Mouse (Mus musculus): ENCODE measurements around the gene Entpd5.

The Entpd5 gene

DNA sequence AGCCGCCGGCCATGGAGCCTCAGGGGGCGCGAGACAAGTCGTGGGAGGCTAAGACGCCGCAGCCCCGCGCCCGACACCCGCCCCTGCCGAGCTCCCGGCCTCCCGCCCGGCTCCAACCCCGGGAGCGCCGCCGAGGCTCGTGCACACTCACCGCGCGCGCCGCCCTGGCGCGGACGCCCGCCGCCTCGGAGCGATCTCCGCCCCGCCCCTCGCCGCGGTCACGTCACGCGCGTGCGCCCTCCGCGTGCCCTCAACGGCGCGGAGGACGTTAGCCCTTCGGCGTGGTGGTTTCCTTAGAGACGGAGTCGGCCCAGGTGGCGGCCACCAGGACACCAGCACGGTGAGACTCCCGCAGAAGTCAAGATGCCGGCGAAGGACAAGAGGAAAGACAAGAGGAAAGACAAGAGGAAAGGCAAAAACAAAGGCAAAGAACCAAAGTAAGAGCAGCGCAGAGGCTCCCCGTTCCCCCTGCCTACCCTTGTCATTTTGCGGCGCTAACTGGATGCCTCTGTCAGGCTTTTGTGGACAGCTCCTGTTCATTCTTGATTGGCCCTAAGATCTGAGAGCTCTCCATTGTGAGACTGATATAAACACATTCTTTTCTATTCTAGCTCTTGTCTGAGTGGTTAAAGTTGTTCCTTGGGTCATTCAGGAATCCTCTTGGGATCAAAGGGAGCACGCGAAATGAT is at the start of gene Entpd5, which contains the start of gene Bbof1:
Gene Entpd5 (minus strand): TSS at position 211 of the 689 bp plus-strand sequence.
Gene Bbof1 (plus strand): TSS at position 253 of the 689 bp plus-strand sequence.
- in situ Hi-C loops (cut with MboI; ENCODE audit: low pct_unique_long_range_greater_than_20kb in 1 of 2, low sequenced_read_pairs in 2 of 2, unreplicated experiment in 1 of 2), result no loop called here

DNA sequence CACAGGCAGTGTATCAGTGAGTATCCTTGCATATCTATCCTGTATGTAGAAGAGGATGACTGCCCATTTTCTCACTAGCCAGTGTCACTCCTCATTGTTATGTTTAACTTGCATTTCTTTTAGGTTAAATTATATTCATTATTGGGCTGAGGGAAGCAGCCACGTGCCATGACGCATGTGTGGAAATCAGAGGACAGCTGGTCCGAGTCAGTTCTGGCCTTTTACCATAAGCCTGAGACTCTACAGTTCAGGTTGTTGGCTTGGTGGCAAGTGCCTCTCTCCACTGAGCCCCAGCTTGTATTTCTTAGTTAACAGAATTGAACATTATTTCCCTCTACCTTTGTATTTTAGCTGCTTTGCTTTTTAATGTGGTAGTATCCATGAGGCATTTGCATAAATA is 48.1 kb upstream of the Entpd5 start:
- in situ Hi-C loops (cut with MboI; ENCODE audit: low pct_unique_long_range_greater_than_20kb in 1 of 2, low sequenced_read_pairs in 2 of 2, unreplicated experiment in 1 of 2), result no loop called here

DNA sequence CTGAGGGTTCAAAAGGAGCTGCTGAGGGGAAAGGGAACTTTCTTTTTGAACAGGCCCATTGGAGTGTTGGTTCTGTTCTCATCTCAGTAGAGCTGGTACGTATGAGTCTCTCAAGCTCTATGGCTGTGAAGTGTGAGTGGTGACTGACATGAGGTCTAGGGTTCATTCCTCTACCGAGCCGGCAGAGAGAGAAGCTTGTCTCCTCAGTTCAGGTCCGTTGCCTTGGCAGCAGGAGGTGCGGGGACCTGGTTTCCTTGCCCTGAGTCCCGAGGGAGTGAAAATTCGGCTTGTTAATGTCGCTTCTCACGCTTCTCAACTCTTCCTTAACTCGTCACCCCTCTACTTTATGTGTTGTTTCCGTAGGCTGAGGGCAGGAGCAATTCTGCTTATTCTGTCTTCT is 43.0 kb upstream of the Entpd5 start:
- in situ Hi-C loops (cut with MboI; ENCODE audit: low pct_unique_long_range_greater_than_20kb in 1 of 2, low sequenced_read_pairs in 2 of 2, unreplicated experiment in 1 of 2), result no loop called here

DNA sequence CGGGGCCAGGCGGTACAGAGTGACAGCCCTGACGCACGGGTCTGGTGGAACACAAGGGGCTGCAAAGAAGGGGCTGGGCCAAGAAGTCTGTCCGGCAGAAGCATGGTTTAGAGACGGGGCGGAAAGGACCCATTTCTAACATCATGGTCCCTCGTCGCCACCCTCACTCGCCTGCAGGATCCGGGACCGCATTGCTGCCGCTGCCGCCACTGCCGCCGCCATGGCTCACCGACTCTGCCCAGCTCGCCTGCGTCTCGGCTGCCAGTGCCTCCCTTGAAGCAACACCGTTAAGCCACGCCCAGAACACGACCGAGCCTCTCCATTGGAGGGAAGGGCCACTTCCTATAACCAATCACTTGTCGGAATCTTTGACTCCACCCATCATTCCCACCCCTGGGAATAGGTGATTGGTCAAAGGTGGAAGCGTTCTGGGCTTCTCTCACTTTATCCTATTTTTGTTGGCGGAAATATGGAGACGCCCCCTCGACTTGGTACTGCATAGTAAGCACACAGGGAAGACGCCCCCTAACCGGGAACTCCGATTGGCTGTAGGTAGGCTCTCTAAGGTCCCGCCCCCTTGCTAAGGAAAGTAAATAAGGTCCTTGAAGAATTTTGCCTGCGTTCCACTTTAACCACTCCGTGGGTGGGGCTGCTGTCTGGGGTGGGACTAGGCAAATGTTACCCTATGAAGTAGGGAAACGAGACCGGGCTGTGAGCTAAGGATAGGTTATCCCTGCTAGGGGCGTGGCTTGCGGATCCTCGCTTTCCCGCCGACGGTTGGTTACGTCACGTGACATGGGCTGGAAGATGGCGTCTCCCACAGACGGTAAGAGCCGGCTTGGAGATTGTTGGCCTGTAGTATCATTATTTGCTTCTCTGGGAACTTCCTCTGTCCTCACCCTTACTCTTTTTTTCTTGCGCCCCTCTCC is 42.2 kb upstream of the Entpd5 start, which contains the start of the genes Aldh6a1 and Lin52:
Gene Aldh6a1 (minus strand): TSS at position 287 of the 929 bp plus-strand sequence.
Gene Lin52 (plus strand): TSS at position 705 of the 929 bp plus-strand sequence.
- in situ Hi-C loops (cut with MboI; ENCODE audit: low pct_unique_long_range_greater_than_20kb in 1 of 2, low sequenced_read_pairs in 2 of 2, unreplicated experiment in 1 of 2), result no loop called here

DNA sequence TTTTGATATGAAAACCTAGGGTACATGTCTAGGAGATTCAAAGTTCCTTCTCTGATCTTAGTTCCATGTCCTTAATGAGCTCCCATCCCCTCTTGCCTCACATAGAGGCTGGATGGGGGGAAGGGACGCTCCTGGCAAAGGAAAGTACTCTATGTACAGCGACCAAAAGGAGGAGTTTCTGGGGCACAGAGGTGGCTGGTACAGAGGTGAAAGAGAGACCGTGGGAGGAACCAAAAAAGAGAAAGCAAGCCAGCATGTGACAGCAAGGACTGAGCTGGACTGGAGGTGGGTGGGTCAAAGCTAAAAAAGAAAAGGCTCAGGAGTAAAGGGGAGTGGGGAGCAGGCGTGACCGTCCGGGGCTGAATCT is 41.5 kb upstream of the Entpd5 start:
- in situ Hi-C loops (cut with MboI; ENCODE audit: low pct_unique_long_range_greater_than_20kb in 1 of 2, low sequenced_read_pairs in 2 of 2, unreplicated experiment in 1 of 2), result no loop called here

DNA sequence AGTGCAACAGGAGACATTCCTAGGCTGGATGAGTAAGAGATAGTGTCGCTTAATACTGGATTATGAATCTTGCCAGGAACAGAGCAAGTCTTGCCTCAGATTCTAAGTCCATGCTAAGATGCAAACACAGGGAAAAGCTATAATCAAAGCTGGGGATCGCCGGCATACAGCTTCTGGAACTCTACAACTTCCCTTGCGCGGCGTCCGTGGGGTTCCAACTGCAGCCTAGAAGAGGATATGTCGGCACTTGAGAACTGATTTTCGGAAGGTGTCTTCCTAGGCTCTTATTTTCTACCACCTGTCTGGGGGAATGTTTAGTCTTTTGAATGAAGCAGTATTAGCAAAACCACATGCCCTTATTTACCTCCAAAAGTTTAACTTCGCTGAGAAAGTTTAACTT is 41.1 kb upstream of the Entpd5 start:
- in situ Hi-C loops (cut with MboI; ENCODE audit: low pct_unique_long_range_greater_than_20kb in 1 of 2, low sequenced_read_pairs in 2 of 2, unreplicated experiment in 1 of 2), result no loop called here

DNA sequence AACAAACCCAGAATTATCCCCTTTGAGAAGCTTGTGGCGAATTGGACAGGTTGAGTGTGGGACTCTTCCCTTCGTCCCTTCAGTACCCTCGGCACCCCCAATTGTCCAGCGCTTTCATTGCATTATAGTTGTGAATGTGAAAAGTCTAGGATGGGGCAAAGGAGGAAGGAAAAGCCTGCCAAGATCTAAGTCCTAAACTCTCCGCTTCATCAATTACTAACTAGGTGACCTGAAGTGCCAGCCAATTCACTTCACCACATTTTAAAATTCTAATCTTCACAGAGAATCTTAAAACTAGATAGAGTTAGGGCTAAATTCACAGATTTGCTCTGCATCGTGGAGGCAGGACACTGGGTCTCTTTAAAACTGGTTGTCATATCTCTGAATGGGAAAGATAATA is 39.4 kb upstream of the Entpd5 start:
- in situ Hi-C loops (cut with MboI; ENCODE audit: low pct_unique_long_range_greater_than_20kb in 1 of 2, low sequenced_read_pairs in 2 of 2, unreplicated experiment in 1 of 2), result no loop called here

DNA sequence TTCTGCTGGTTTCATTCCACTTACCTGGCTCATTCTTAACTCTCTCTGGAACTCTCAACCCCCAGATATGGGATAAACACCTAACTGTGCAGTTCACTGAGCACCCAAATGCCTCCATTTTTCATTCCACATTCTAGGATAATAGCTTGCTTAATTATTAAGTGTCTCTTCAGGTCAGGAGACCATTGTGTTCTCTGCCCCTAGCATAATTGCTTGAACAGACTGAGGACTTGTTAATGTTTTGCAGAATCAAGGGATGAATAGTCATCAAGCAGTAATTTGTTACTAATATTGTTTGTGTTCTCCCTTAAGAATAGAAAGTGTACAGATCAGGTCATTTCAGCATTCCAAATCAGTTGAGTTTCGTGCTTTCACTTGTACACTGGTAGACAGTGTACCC is 38.6 kb upstream of the Entpd5 start:
- in situ Hi-C loops (cut with MboI; ENCODE audit: low pct_unique_long_range_greater_than_20kb in 1 of 2, low sequenced_read_pairs in 2 of 2, unreplicated experiment in 1 of 2), result no loop called here

DNA sequence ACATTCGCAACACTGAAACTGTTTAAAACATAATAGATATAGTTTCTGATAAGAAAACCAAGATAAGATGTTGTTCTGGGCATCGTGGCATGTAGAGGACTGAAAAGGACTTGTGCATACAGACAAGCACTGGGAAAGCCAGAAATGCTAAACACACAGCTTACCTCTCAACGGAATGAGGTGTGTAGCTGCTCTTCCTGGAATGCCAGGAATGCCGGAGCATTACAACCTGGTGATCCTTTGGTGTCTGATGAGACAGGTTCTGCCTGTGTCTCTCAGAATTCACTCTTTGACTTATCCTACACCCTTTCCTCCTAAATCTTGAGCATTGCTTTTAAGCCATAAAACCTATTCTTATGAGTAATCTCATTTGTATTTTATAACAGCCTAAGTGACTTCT is 33.7 kb upstream of the Entpd5 start:
- in situ Hi-C loops (cut with MboI; ENCODE audit: low pct_unique_long_range_greater_than_20kb in 1 of 2, low sequenced_read_pairs in 2 of 2, unreplicated experiment in 1 of 2), result no loop called here

DNA sequence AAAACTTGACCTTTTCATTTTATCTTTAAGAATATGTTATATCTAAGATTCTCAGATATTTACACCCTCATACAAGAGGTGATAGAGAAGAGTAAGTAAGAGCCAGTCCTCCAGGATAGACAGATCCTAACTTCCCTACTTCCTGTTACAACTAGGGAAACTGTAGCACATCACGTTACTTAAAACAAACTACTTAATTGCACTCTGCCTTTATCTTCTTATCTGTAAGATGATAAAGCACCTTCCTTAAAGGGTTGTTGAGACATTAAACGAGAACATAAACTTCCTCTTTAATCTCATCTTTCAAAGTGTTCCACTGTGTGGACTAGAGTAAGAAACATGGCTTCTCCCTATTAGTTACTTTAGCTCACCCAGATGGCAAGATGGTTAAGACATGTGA is 29.9 kb upstream of the Entpd5 start:
- in situ Hi-C loops (cut with MboI; ENCODE audit: low pct_unique_long_range_greater_than_20kb in 1 of 2, low sequenced_read_pairs in 2 of 2, unreplicated experiment in 1 of 2), result no loop called here

DNA sequence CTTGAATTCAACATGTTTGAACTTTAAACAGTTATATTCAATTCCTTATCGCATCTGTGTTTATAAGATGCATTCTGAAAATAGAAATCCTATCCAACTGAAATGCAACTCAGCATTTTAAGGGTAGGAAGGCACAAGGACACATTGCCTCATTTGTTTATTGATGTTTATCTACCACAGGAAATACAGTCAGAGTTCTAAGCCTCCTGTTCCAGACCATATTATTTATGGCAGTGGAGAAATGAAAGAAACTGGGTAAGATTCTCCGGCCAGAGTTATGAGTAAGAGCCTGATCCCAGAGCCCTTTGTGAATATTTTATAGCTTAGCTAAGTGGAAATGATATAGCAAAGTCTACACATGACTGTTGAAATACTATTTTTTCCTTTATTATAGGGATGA is 21.0 kb upstream of the Entpd5 start:
- in situ Hi-C loops (cut with MboI; ENCODE audit: low pct_unique_long_range_greater_than_20kb in 1 of 2, low sequenced_read_pairs in 2 of 2, unreplicated experiment in 1 of 2), result no loop called here

DNA sequence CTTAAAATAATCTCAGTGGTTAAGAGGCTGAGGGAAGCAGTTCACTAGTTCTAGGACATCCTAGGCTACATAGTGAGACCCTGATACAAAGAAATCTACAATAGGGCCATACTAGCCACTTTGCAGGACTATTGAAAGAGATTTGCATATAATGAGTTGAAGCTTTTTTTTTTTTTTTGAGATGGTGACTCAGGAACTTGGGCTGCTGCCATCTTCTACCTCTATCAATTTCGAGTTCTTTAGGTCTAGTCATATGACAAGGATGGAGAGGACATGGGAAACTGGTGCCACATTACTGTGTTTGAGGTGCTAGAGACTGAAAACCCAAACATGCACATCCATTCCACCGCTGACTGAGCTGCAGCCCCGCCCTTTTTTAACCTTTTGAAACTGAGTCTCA is 15.2 kb upstream of the Entpd5 start:
- in situ Hi-C loops (cut with MboI; ENCODE audit: low pct_unique_long_range_greater_than_20kb in 1 of 2, low sequenced_read_pairs in 2 of 2, unreplicated experiment in 1 of 2), result no loop called here

DNA sequence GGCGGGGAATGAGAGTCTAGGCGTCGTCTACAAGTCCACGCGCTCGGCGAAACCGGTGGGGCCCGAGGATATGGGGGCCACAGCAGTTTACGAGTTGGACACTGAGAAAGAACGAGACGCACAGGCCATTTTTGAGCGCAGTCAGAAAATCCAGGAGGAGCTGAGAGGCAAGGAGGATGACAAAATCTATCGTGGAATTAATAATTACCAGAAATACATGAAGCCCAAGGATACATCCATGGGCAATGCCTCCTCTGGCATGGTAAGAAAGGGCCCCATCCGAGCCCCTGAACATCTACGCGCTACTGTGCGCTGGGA is 8.7 kb upstream of the Entpd5 start:
- in situ Hi-C loops (cut with MboI; ENCODE audit: low pct_unique_long_range_greater_than_20kb in 1 of 2, low sequenced_read_pairs in 2 of 2, unreplicated experiment in 1 of 2), result no loop called here

DNA sequence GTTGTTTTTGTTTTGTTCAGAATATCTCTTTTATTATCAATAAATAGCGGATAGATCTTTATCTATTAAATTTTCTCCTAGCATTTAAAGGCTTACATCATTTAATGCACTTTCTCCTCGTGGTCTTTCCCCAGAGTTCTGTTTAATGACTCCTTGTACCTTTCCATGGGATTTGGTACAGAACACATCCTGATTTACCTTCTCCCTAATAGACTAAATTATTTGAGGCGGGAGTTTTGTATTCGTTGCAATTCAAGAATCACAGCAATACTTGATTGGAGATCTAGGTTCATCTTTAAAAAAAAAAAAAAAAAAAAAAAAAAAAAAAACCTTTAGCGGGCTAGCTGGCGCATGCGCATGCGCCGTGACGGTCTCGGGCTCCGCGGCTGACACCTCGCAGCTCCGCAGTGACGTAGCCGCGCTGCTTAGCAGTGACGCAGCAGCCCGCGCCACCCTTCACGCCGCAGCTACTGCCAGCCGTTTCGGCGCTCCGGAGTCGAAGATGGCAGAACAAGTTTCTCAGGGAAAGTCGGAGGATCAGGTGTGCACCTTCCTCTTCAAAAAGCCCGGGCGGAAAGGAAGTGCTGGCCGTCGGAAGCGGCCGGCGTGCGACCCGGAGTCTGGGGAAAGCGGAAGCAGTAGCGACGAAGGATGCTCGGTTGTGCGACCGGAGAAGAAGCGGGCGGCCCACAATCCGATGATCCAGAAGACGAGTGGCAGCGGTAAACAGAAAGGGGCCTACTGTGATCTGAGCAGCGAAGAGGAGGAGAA is 8.2 kb upstream of the Entpd5 start, which contains the start of gene Rnf113a2:
Gene Rnf113a2 (plus strand): TSS at position 363 of the 771 bp plus-strand sequence.
- in situ Hi-C loops (cut with MboI; ENCODE audit: low pct_unique_long_range_greater_than_20kb in 1 of 2, low sequenced_read_pairs in 2 of 2, unreplicated experiment in 1 of 2), result no loop called here

DNA sequence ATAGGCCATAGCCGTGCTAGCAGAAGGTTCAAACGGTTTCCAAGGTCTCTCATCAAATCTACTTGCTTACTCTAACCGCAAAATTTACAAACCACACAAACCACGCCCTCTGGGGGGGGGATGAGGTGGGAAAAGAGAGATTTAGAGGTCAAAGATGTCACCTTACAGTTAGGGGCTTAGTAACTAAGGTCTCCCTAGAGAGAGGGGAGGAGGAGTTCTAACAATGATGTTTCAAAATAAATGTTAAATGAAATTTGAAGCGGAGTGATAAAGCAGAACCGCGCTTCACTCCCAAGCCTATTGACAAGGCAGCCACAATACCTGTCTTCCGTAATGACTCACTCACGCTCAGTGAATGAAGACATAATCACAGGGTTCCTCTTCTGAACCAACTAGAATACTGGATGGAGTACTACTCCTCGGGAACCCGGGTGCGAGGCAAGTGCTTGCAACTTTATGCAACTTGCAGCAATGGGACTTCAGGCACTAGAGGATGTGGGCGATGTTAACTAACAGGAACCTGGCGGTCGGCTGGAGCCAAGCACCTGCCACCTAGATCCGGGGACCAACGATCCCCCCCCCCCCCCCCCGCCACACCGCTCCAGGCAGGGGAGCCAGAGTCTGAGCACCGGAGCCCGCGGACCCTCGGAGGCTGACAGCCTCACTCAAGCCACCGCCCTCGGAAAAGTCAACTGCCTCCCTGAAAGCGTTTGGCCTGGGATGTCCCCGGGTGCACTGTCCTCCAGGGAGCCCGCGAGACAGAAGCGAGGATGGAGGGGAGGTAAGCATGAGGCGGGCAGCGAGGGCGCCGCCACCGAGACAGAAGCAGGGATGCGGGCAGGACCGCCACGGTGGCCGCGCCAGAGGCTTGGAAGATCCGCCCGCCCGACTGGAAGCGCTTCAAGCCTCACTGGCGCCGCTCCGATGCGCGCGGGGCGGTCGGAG is 683 bp downstream of the Entpd5 start:
- in situ Hi-C loops (cut with MboI; ENCODE audit: low pct_unique_long_range_greater_than_20kb in 1 of 2, low sequenced_read_pairs in 2 of 2, unreplicated experiment in 1 of 2), result no loop called here

DNA sequence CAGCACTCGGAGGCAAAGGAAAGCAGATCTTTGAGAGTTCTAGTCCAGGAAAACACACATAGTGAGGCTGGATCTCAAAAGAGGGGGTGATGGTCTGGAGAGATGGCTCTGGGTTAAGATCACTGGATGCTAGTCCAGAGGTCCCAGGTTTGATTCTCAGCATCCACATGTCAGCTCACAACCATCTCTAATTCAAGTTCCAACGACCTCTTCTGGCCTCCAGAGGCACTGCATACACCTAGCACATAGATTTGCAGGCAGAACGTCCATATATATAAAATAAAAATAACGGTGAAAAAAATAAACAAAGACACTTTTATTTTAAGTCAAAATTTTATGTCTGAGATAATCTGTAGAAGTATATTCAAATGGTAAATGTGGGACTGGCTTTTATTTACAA is 1.6 kb downstream of the Entpd5 start:
- in situ Hi-C loops (cut with MboI; ENCODE audit: low pct_unique_long_range_greater_than_20kb in 1 of 2, low sequenced_read_pairs in 2 of 2, unreplicated experiment in 1 of 2), result no loop called here

DNA sequence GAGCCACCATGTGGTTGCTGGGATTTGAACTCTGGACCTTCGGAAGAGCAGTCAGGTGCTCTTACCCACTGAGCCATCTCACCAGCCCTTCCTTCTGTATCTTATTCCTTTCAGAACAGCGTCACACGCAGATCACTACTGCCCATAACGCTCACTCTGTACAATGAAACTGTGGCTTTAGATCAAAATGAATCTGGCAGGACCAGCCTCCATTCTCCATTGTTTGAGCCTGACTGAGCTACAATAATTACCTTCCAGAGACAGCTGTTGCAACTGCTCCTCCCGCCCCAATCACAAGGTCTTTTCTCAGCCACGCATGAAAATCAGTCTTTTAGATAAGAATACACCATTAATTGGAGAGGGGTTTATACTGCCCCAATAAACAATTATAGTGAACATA is 4.3 kb downstream of the Entpd5 start:
- in situ Hi-C loops (cut with MboI; ENCODE audit: low pct_unique_long_range_greater_than_20kb in 1 of 2, low sequenced_read_pairs in 2 of 2, unreplicated experiment in 1 of 2), result no loop called here

DNA sequence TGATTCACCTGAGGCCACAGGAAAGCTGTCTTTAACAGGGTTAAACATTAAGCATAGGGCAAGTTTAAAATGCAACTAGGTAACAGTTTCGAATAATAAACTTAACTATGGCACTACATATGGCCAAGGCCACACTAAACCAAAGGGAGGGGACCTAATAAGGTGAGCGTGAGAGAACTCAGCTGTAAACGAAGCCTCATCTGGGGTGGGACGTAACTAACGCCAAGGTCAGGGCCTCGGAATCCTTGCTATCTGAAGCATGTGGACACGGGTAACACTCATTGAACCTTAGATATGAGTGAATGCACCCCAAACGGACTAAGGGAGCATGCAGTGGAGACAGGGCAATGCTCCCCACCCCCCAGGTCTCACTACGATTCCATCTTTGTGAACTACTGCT is 5.9 kb downstream of the Entpd5 start:
- in situ Hi-C loops (cut with MboI; ENCODE audit: low pct_unique_long_range_greater_than_20kb in 1 of 2, low sequenced_read_pairs in 2 of 2, unreplicated experiment in 1 of 2), result no loop called here

Data from mouse embryonic stem cell (cell line).